Comparison of ENCODE assay signal across 8 mouse cellular contexts in genomic region chr12:102422065-102422464, GRCm38 (mm10). TPM values are rescaled to one million over a fixed set of nuclear protein-coding genes. Genes with fewer than 3 reads are reported as not detected.
DNase-seq lines count a peak whose midpoint lies in the region; ATAC-seq lines count a peak whose summit lies in the region.

No protein-coding gene starts in this region.

- no peak overlapping the region for H3K9ac ChIP-seq in liver, embryonic 11.5 days (ENCODE audit: low read depth, low read length)
- H3K9ac ChIP-seq in forebrain, embryonic 12.5 days, result no peak overlapping the region

- H3K9me3 ChIP-seq in liver, embryonic 11.5 days (ENCODE audit: control insufficient read depth, low read length), result no peaks in the 10 kb centered on the region
- H3K9me3 ChIP-seq in forebrain, embryonic 12.5 days, result no peaks in the 10 kb centered on the region

- H3K4me3 ChIP-seq in liver, embryonic 11.5 days (ENCODE audit: low read depth, low read length), result no peak overlapping the region
- H3K4me3 ChIP-seq in forebrain, embryonic 12.5 days (replicated peaks), result no peak overlapping the region

- no peak overlapping the region for H3K4me2 ChIP-seq in liver, embryonic 11.5 days
- no peak overlapping the region for H3K4me2 ChIP-seq in forebrain, embryonic 12.5 days

- peaks cover 14% of the 10 kb centered on the region for H3K4me1 ChIP-seq in liver, embryonic 11.5 days (replicated peaks; ENCODE audit: control insufficient read depth, insufficient read depth, low read length)
- H3K4me1 ChIP-seq in forebrain, embryonic 12.5 days, result 0 out of 2 replicates have a peak, but pooled peaks cover 5% of the 10 kb centered on the region

- ATAC-seq in liver, embryonic 11.5 days (replicated peaks; ENCODE audit: low FRiP score), result no peak
- no peak for ATAC-seq in megakaryocyte, adult 5-6 weeks (ENCODE audit: poor library complexity, severe bottlenecking)
- no peak for ATAC-seq in forebrain, embryonic 12.5 days (ENCODE audit: low FRiP score)

- DNase-seq in right cerebral cortex, adult 2 months (ENCODE audit: low spot score in 2 of 2), result peak; percentile 47 to 57
- DNase-seq in right cerebral cortex, postnatal 4 days, result no peak
- DNase-seq in heart, adult 11 months, result peak; percentile 99
- peak; percentile 64 for DNase-seq in kidney, postnatal 10 days
- DNase-seq in right cerebral cortex, postnatal 14 days, result peak; percentile 39
- no peak for DNase-seq in liver, embryonic 11.5 days (ENCODE audit: low spot score)

- H3K27ac ChIP-seq in liver, embryonic 11.5 days (ENCODE audit: low read depth, low read length), result no peak overlapping the region
- H3K27ac ChIP-seq in forebrain, embryonic 12.5 days, result no peak overlapping the region

- 74% methylated on average over 6 of the region's 6 CpGs for WGBS in liver, embryonic 11.5 days
- WGBS in forebrain, embryonic 12.5 days, result 84% methylated on average over 6 of the region's 6 CpGs

- H3K36me3 ChIP-seq in liver, embryonic 11.5 days (ENCODE audit: control insufficient read depth, insufficient read depth, low read length), result no peaks in the 10 kb centered on the region
- peaks cover 13% of the 10 kb centered on the region; the same call in 1 of the 2 replicates for H3K36me3 ChIP-seq in forebrain, embryonic 12.5 days (replicated peaks)

- H3K27me3 ChIP-seq in liver, embryonic 11.5 days (replicated peaks; ENCODE audit: control insufficient read depth, insufficient read depth, low read length), result no peaks in the 10 kb centered on the region
- H3K27me3 ChIP-seq in forebrain, embryonic 12.5 days, result no peaks in the 10 kb centered on the region

RNA-seq across cellular contexts. Expression of gene Lgmn, which starts 17.5 kb away (rescaled TPM):
- 59.5 and 65.8 TPM in 2 replicates for polyA plus RNA-seq in liver, embryonic 11.5 days (2014; fragmentation: Nextera tagmentation; extraction: Ambion mirVana)
- 37.6 and 39.2 TPM in 2 replicates for total RNA-seq in megakaryocyte, adult 5-6 weeks (2015)
- 28.7 and 33.0 TPM in 2 replicates for total RNA-seq in megakaryocyte, adult 5-6 weeks (2017)
- 47.1 and 47.5 TPM in 2 replicates for polyA plus RNA-seq in forebrain, embryonic 12.5 days (2016; fragmentation: Nextera tagmentation; extraction: Ambion mirVana)

RNA-seq across cellular contexts. Expression of gene Golga5, which starts 46.9 kb away (rescaled TPM):
- polyA plus RNA-seq in liver, embryonic 11.5 days (2014; fragmentation: Nextera tagmentation; extraction: Ambion mirVana), result 24.7 and 27.5 TPM in 2 replicates
- total RNA-seq in megakaryocyte, adult 5-6 weeks (2015), result 24.1 and 26.3 TPM in 2 replicates
- total RNA-seq in megakaryocyte, adult 5-6 weeks (2017), result 67.6 and 87.1 TPM in 2 replicates
- 32.4 and 34.8 TPM in 2 replicates for polyA plus RNA-seq in forebrain, embryonic 12.5 days (2016; fragmentation: Nextera tagmentation; extraction: Ambion mirVana)

Comparison
In these comparisons a context has a peak if more than half of its experiments do, and no peak if none do; other contexts are left out.
1. DNase-seq: peak in right cerebral cortex, adult 2 months (2 of 2), heart, adult 11 months (single experiment), kidney, postnatal 10 days (single experiment) and right cerebral cortex, postnatal 14 days (single experiment); none in right cerebral cortex, postnatal 4 days (single experiment) and liver, embryonic 11.5 days (single experiment).